Mouse (Mus musculus): ENCODE measurements at regions not wholly inside any gene's neighbourhood (a gene's known extent, or its start where the extent isn't known, plus 50 kb on each side); places are given as distances from the start of the nearest gene placed in this dataset.
"Not testable (repeated sequence)": the region's sequence is repeated elsewhere in the genome, so short reads cannot be mapped to it uniquely, and the experiment has no call there.

- in situ Hi-C loops (cut with MboI; ENCODE audit: unreplicated experiment in 2 of 2), result loop anchor here in 1 of 2 experiments (25.0 kb wide), 1 partner anchor 864 kb away; no protein-coding TSS in a partner anchor
Observed at GRCm38 (mm10) chr3:60797808-60798207, 204.8 kb upstream of the P2ry1 start.

DNA sequence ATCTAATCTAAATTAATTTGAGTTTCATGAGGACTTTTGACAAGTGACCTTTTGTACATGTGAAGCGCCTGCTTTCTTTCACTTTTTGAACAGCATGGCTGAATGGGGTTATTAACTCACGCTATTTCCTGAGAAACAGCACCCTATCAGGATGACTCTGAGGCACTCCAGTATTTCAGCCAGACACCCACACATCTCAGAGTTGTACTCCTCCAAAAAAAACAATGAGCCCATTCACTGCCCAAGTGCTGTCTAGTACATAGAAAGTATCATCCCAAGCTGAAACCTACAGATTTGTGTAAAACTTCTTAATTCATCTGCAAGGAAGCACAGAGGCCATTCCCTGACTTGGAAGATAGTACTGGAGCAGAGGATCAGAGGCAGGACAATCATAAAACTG lies 204.1 kb upstream of the P2ry1 start:
- in situ Hi-C loops (cut with MboI; ENCODE audit: unreplicated experiment in 2 of 2), result loop anchor here in 1 of 2 experiments (25.0 kb wide), 1 partner anchor 864 kb away; no protein-coding TSS in a partner anchor

- in situ Hi-C loops (cut with MboI; ENCODE audit: unreplicated experiment in 2 of 2), result loop anchor here in 1 of 2 experiments (25.0 kb wide), 1 partner anchor 863 kb away; no protein-coding TSS in a partner anchor
Observed at GRCm38 (mm10) chr3:60798862-60799261, 203.7 kb upstream of the P2ry1 start.

DNA sequence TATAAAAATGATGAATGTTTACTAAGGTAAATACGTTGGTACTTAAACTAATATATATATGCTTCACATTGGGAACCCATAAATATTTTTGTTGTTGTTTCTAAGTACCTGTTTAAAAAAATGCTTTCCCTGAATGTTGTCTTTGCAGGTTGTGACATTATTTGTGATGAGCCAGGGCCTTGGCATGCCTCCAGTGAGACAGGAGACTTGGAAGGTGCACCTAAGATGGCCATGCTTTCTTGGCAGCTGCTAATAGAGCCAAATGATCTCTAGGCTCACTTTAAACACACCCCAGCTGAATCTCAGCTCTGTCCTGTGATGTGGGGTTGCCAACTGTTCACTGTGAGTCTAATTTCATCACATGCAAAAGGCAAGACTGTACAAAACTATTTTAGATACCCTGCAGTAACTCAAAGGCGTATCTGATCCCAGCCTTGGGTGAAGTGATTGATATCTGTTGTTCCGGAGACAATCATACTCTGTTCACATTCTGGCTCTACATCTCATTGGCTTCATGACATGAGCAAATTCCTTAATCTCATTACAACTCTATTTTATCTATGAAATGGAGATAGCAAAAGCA lies 197.8 kb upstream of the P2ry1 start:
- in situ Hi-C loops (cut with MboI; ENCODE audit: unreplicated experiment in 2 of 2), result no loop called here

GRCm38 (mm10) chr3:60811924-60812323 lies 190.7 kb upstream of the P2ry1 start:
- in situ Hi-C loops (cut with MboI; ENCODE audit: unreplicated experiment in 2 of 2), result no loop called here

DNA sequence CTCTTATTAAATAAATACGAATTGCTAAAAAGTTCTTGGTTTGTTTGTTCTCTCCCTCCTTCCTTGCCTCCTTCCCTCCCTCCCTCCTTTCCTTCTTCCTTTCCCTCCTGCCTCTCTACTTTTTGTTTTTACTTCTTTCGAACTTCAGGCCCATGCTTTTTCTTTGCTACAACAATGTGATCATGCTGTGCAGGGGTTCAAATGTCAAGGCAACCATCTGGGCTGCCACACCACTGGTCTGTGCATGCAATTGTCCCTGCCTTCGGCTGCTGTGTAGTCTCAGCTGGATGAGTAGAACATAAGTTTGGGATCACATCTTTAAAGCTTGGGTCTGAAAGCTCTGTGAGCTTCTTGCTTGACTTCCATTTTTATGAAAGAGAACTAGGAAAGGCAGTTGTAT lies 189.1 kb upstream of the P2ry1 start:
- in situ Hi-C loops (cut with MboI; ENCODE audit: unreplicated experiment in 2 of 2), result no loop called here

DNA sequence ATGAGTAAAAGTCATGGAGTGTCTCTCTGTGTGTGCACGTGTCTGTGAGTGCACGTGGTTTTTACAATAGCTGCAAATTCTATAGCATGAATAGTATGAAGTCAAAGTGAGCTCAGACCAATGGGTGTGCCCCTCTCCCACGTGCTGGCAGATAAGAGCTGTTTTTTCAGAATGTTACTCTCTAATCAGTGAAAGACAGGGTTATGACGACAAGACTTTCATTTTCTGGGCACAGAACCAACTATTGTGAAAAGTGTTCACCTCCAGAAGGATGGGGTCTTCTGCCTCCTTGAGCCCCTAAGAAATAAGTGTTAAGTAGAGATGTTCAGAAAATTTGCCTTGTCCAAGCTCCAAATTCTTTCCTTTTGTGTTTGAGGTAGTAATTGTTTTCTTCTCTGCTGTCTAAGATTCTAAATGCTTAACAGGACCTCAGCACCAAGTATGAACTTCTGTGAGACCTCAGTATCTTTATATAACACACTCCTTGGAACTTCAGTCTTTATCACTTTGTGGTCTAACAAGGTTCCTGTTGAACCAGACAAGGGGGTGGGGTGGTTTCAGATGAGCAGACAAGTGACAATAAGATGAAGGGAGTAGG lies 182.8 kb upstream of the P2ry1 start:
- in situ Hi-C loops (cut with MboI; ENCODE audit: unreplicated experiment in 2 of 2), result loop anchor here in 1 of 2 experiments (5.0 kb wide), 1 partner anchor 37 kb away; no protein-coding TSS in a partner anchor

GRCm38 (mm10) chr3:60821463-60821862 lies 181.1 kb upstream of the P2ry1 start:
- in situ Hi-C loops (cut with MboI; ENCODE audit: unreplicated experiment in 2 of 2), result loop anchor here in 1 of 2 experiments (5.0 kb wide), 1 partner anchor 39 kb away; no protein-coding TSS in a partner anchor

- in situ Hi-C loops (cut with MboI; ENCODE audit: unreplicated experiment in 2 of 2), result no loop called here
Observed at GRCm38 (mm10) chr3:60826759-60827158, 175.8 kb upstream of the P2ry1 start.

DNA sequence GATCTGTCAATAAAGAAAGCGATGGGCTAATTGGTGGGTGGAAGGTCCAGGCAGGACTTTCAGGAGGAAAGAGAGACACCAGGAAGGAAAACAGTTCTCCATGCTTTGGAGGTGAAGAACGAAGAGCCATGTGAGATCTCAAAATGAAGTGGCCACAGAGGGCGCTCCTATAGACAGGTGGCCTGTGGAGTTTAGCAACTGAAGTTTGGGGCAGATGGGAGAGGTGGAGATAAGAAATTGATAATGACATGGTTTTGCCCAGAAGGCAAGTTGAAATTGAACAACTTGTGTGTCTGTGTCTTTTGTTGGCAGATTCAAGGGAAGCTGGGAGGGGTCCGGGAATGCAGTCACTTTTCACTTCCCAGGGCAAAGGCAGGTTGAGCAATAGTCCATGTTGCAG lies 170.2 kb upstream of the P2ry1 start:
- in situ Hi-C loops (cut with MboI; ENCODE audit: unreplicated experiment in 2 of 2), result no loop called here

DNA sequence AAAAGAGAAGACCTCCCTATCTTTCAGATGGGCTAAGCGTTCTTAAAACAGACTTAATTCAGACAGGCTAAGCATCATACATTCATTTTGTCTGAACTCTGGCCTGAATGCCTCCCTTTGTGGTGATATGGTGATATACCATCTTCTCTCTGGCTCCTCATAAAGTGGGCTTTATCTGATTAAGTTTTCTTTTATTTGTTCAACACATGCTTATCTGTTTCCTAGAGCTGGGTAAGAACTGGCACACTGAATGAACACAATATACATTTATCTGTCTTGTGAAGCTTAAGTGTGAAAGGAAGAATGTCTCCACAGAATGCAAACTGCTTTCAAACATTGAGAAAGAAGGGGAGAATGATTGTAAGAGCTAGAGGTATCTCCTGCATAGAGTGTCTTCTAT lies 160.7 kb upstream of the P2ry1 start:
- in situ Hi-C loops (cut with MboI; ENCODE audit: unreplicated experiment in 2 of 2), result no loop called here

DNA sequence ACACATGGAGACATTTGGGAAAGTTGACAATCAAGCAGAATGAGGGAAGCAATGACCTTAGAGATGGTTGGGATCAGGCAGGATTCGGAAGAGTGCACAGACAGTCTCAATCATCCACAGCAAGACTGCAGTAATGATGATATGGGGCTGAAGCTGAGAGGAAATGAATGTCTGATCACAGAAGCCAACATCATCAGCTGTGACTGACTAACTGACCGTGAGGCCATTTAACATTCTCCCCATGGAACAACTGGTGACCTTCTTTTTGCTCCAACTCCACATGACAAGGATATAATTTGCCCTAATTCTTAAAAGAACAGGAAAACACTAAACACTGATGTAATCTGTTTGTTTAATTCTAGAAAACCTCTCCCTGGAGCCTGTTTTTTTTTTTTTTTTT lies 157.3 kb upstream of the P2ry1 start:
- in situ Hi-C loops (cut with MboI; ENCODE audit: unreplicated experiment in 2 of 2), result no loop called here

DNA sequence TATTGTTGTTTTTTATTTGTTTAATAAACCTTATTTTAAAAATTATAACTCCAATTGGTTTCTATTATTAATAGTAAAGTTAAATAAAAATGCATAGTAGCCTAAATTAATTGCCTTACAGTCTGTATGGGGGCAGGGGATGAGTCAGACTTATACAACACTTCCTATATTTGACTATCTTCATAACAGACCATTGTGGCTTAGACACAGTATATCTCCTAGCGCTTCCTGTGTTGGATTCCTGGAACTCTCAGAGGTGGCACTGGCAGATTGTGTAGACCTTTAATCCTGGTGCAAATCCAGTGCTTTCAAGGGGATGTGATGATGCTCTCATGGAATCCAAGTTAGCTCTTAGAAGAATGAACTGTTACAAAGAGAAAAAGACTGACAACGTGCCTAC lies 154.2 kb upstream of the P2ry1 start:
- in situ Hi-C loops (cut with MboI; ENCODE audit: unreplicated experiment in 2 of 2), result no loop called here

DNA sequence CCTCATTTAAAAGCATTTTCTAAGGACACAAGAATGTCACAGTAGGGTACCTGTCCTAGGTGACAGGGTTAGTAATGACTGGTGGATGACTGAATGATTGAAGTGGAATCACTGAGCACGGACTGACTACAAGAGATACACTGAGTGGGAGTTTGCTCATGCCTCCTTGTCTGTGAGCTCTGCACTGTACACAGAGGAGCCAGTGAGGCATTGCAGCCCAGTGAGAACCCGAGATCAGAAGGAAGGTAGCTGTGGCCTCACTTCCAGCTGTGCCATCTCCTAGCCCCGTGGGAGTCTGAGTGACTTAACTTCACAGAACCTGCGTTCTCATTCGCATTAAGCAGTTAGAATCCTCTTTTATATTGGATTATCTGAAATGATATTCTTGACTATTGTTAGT lies 148.8 kb upstream of the P2ry1 start:
- in situ Hi-C loops (cut with MboI; ENCODE audit: unreplicated experiment in 2 of 2), result no loop called here

- in situ Hi-C loops (cut with MboI; ENCODE audit: unreplicated experiment in 2 of 2), result no loop called here
Observed at GRCm38 (mm10) chr3:60855734-60856133, 146.9 kb upstream of the P2ry1 start.

DNA sequence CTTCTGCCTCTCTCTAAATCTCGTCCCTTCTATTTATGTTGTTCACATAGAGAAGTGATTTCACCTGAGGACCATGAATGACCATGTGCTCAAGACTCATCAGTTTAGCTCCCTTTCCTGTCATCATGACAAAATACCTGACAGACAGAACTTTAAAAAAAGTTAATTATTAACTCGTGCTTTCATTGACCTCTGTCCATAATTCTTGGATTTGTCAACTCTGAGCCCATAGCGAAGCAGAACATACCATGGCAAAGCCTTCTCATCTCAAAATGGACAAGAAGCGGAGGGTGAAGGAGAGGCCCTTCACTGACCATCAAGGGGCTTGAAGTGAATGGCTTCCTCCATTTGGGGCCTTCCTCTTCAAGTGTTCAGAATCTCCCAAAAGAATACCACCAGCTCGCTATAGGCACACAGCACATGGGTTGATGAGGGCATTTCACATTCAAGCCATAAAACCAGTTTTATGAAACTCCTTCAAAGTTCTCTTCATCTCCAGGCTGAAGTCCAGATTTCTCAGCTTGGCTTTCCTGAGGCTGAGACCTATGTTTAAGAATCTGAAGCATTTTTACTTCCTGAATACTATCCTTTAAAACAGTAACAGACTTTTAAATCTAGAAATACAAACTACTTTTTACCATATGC lies 144.0 kb upstream of the P2ry1 start:
- in situ Hi-C loops (cut with MboI; ENCODE audit: unreplicated experiment in 2 of 2), result no loop called here

DNA sequence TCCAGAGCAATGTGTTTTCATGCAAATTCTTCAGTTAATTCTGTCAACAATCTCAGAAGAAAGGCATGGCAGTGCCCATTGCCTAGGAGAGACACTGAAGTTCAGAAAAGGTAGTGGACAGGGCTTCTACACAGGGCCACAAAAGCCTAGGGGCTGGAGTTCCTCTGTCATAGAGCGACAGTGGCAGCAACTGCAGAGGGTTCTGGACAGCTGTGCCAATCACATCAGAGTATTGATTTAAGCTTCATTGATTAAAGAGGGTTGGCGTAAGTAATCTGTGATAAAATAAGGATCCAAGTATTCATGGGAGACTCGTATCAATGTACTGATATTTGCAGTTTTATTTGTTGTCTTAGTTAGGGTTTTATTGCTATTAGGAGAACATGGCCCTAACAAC lies 143.5 kb upstream of the P2ry1 start:
- in situ Hi-C loops (cut with MboI; ENCODE audit: unreplicated experiment in 2 of 2), result no loop called here

GRCm38 (mm10) chr3:60876858-60877257 lies 125.7 kb upstream of the P2ry1 start:
- in situ Hi-C loops (cut with MboI; ENCODE audit: unreplicated experiment in 2 of 2), result not testable (repeated sequence)

DNA sequence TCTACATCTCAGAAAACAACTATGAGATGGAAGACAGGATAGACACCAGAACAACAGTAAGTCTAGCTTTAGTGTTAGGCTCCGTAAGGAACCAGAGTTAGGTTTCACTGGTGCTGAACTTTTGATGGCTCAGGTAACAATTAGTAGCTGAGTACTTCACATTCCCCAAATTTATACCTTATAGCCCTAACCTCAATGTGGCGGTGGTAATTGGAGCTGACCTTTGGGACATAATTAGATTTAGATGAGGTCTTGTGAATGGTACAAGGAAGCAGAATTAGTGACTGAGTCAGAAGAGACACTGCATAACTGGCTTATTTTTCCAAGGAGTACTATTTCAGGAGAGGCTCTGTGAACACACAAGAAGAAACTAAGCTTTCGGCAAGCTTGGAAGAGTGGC lies 123.7 kb upstream of the P2ry1 start:
- in situ Hi-C loops (cut with MboI; ENCODE audit: unreplicated experiment in 2 of 2), result no loop called here

- in situ Hi-C loops (cut with MboI; ENCODE audit: unreplicated experiment in 2 of 2), result no loop called here
Observed at GRCm38 (mm10) chr3:60884027-60884426, 118.6 kb upstream of the P2ry1 start.

GRCm38 (mm10) chr3:60889191-60889861 lies 113.3 kb upstream of the P2ry1 start:
- in situ Hi-C loops (cut with MboI; ENCODE audit: unreplicated experiment in 2 of 2), result no loop called here
